Mouse (Mus musculus): Measurements from ENCODE around the gene Tmem167b.

GRCm38 (mm10) chr3:108590786-108591529 is 28.7 kb upstream of the Tmem167b start, which contains the start of gene Wdr47:
- TF ChIP-seq CTCF (IDR thresholded peaks at IDR 0.05; ENCODE audit: low read depth) (no peak), EP300 (IDR thresholded peaks at IDR 0.05; ENCODE audit: low read depth) (no peak)
